Comparison of ENCODE assay signal across 15 mouse cellular contexts in the genomic region with DNA sequence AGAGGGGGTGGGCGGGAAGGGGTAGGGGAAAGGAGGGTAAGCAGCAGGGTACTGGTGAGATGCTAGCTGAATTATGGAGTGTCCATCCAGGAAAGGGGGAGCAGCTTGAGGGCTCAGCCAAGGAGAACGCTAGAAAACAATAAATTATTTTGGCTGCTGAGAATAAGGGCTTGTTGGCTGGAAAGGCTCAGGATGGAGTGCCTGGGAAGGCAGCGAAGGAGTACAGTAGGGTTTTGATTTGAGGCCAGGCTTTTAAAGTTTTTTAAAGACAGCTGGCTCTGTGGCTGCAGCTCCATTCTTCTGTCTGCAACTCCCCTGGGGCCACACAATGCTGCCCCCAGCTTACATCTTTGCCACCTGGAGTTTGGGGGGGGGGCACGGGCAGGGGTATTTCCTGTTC. TPM values are rescaled to one million over a fixed set of nuclear protein-coding genes. Genes with fewer than 3 reads are reported as not detected.
A peak's percentile ranks its signal among the peaks of the same experiment; 100 is the strongest.
DNase-seq lines count a peak whose midpoint lies in the region; ATAC-seq and TF ChIP-seq lines count a peak whose summit lies in the region.
"Had no signal": no experiment of that assay in that cellular context is flagged by ENCODE, and none has a peak within 500 bp of the region (broad histone marks: within the 10 kb centered on the region; RNA-seq: fewer than 3 reads in every experiment).

No protein-coding gene starts in this region.

- no peak for ATAC-seq in hindbrain, embryonic 15.5 days (ENCODE audit: low FRiP score, low read depth)
- no peak for ATAC-seq in hindbrain, embryonic 12.5 days (ENCODE audit: low FRiP score)
- ATAC-seq in stomach, embryonic 15.5 days (ENCODE audit: insufficient read depth, low FRiP score, low read depth), result peak; percentile 39; the same call in 1 of the 2 replicates
- no peak for ATAC-seq in stomach, postnatal 0 days (ENCODE audit: low FRiP score, low TSS enrichment)
- peak; percentile 47; the same call in 1 of the 2 replicates for ATAC-seq in limb, embryonic 14.5 days (ENCODE audit: low FRiP score, low read depth)

- 38% methylated on average over 4 of the region's 4 CpGs for WGBS in hindbrain, embryonic 15.5 days
- WGBS in hindbrain, embryonic 12.5 days, result 46% methylated on average over 4 of the region's 4 CpGs
- 21% methylated on average over 4 of the region's 4 CpGs for WGBS in stomach, embryonic 15.5 days
- 24% methylated on average over 4 of the region's 4 CpGs for WGBS in stomach, postnatal 0 days
- WGBS in limb, embryonic 14.5 days, result 21% methylated on average over 4 of the region's 4 CpGs

- no peaks in the 10 kb centered on the region for H3K9me3 ChIP-seq in hindbrain, embryonic 15.5 days
- H3K9me3 ChIP-seq in hindbrain, embryonic 12.5 days (replicated peaks), result no peaks in the 10 kb centered on the region
- H3K9me3 ChIP-seq in stomach, embryonic 15.5 days, result no peaks in the 10 kb centered on the region
- no peaks in the 10 kb centered on the region for H3K9me3 ChIP-seq in stomach, postnatal 0 days (ENCODE audit: control insufficient read depth, low read length)
- no peaks in the 10 kb centered on the region for H3K9me3 ChIP-seq in limb, embryonic 14.5 days (ENCODE audit: control insufficient read depth, low read length)

- no peak for TF ChIP-seq POLR2A in limb, embryonic 14.5 days (IDR thresholded peaks at IDR 0.05; ENCODE audit: borderline replicate concordance, extremely low read depth, insufficient read depth, insufficient read length)

- H3K9ac ChIP-seq in hindbrain, embryonic 15.5 days, result no peak overlapping the region
- H3K9ac ChIP-seq in hindbrain, embryonic 12.5 days, result no peak overlapping the region
- no peak overlapping the region for H3K9ac ChIP-seq in stomach, embryonic 15.5 days
- H3K9ac ChIP-seq in stomach, postnatal 0 days (ENCODE audit: low read length), result no peak overlapping the region
- H3K9ac ChIP-seq in limb, embryonic 14.5 days (ENCODE audit: low read depth, low read length, severe bottlenecking), result no peak overlapping the region
- H3K9ac ChIP-seq: liver, embryonic 14.5 days had no signal

- peaks cover 15% of the 10 kb centered on the region for H3K4me1 ChIP-seq in hindbrain, embryonic 15.5 days (replicated peaks)
- peaks cover 13% of the 10 kb centered on the region for H3K4me1 ChIP-seq in hindbrain, embryonic 12.5 days
- H3K4me1 ChIP-seq in stomach, embryonic 15.5 days, result no peaks in the 10 kb centered on the region
- no peaks in the 10 kb centered on the region for H3K4me1 ChIP-seq in stomach, postnatal 0 days (replicated peaks; ENCODE audit: control insufficient read depth, insufficient read depth)
- H3K4me1 ChIP-seq in limb, embryonic 14.5 days (ENCODE audit: control insufficient read depth, insufficient read depth, low read length), result peaks cover 5% of the 10 kb centered on the region; the same call in 1 of the 2 replicates

- no peak for TF ChIP-seq EP300 in stomach, postnatal 0 days (optimal IDR thresholded peaks at IDR 0.05)

- no peak for TF ChIP-seq CTCF in stomach, postnatal 0 days (IDR thresholded peaks at IDR 0.05; ENCODE audit: low read depth)

- no peak overlapping the region for H3K27ac ChIP-seq in hindbrain, embryonic 15.5 days (replicated peaks)
- no peak overlapping the region for H3K27ac ChIP-seq in hindbrain, embryonic 12.5 days
- H3K27ac ChIP-seq in stomach, embryonic 15.5 days, result no peak overlapping the region
- H3K27ac ChIP-seq in stomach, postnatal 0 days (replicated peaks), result no peak overlapping the region
- no peak overlapping the region for H3K27ac ChIP-seq in limb, embryonic 14.5 days (replicated peaks; ENCODE audit: low read depth, low read length)
- H3K27ac ChIP-seq: gastrocnemius, adult 2 months; heart, adult 2 months; liver, embryonic 14.5 days had no signal

- H3K27me3 ChIP-seq in hindbrain, embryonic 15.5 days, result no peaks in the 10 kb centered on the region
- H3K27me3 ChIP-seq in hindbrain, embryonic 12.5 days, result no peaks in the 10 kb centered on the region; the same call in 1 of the 2 replicates
- no peaks in the 10 kb centered on the region for H3K27me3 ChIP-seq in stomach, embryonic 15.5 days (replicated peaks)
- no peaks in the 10 kb centered on the region for H3K27me3 ChIP-seq in stomach, postnatal 0 days (ENCODE audit: control insufficient read depth, insufficient read depth, low read length)
- H3K27me3 ChIP-seq in limb, embryonic 14.5 days (ENCODE audit: control insufficient read depth, insufficient read depth, low read length), result no peaks in the 10 kb centered on the region

- no peaks in the 10 kb centered on the region for H3K36me3 ChIP-seq in hindbrain, embryonic 15.5 days
- no peaks in the 10 kb centered on the region for H3K36me3 ChIP-seq in hindbrain, embryonic 12.5 days
- no peaks in the 10 kb centered on the region for H3K36me3 ChIP-seq in stomach, embryonic 15.5 days
- no peaks in the 10 kb centered on the region for H3K36me3 ChIP-seq in stomach, postnatal 0 days (ENCODE audit: control insufficient read depth, insufficient read depth, low read length)
- H3K36me3 ChIP-seq in limb, embryonic 14.5 days (ENCODE audit: control insufficient read depth, insufficient read depth, low read length), result no peaks in the 10 kb centered on the region

- H3K4me2 ChIP-seq in hindbrain, embryonic 15.5 days, result peak overlapping the region; percentile 29
- H3K4me2 ChIP-seq in hindbrain, embryonic 12.5 days (replicated peaks), result no peak overlapping the region
- H3K4me2 ChIP-seq in stomach, embryonic 15.5 days, result peak overlapping the region; percentile 3; the same call in 1 of the 2 replicates
- no peak overlapping the region for H3K4me2 ChIP-seq in stomach, postnatal 0 days (replicated peaks; ENCODE audit: low read depth)
- H3K4me2 ChIP-seq in limb, embryonic 14.5 days (replicated peaks; ENCODE audit: low read depth, low read length, severe bottlenecking), result 0 out of 2 replicates have a peak overlapping the region, but pooled peaks have one; percentile 14

- no peak for DNase-seq in stomach, postnatal 0 days (ENCODE audit: low spot score)
- DNase-seq in limb, embryonic 14.5 days (ENCODE audit: low spot score), result peak; percentile 71
- DNase-seq in adrenal gland, postnatal 10 days, result no peak
- no peak for DNase-seq in right cerebral cortex, postnatal 36 days (ENCODE audit: low spot score in 2 of 2)
- DNase-seq in left cerebral cortex, adult 8-10 months (ENCODE audit: low spot score in 2 of 2), result no peak
- DNase-seq: gastrocnemius, adult 2 months; heart, adult 2 months; heart, postnatal 10 days; kidney, postnatal 25 days; layer of hippocampus, postnatal 36 days had no signal

- no peak overlapping the region for H3K4me3 ChIP-seq in hindbrain, embryonic 15.5 days
- H3K4me3 ChIP-seq in hindbrain, embryonic 12.5 days, result no peak overlapping the region
- H3K4me3 ChIP-seq in stomach, embryonic 15.5 days (replicated peaks), result no peak overlapping the region
- H3K4me3 ChIP-seq in stomach, postnatal 0 days (ENCODE audit: low read depth, low read length), result no peak overlapping the region
- H3K4me3 ChIP-seq in limb, embryonic 14.5 days (replicated peaks; ENCODE audit: low read length), result no peak overlapping the region
- H3K4me3 ChIP-seq: gastrocnemius, adult 2 months; heart, adult 2 months had no signal

RNA-seq across cellular contexts. Expression of gene Sdk1, which starts 44.0 kb away (rescaled TPM):
- polyA plus RNA-seq in hindbrain, embryonic 15.5 days (2015; fragmentation: Nextera tagmentation; extraction: Ambion mirVana), result 2.3 and 2.5 TPM in 2 replicates
- 3.2 and 3.5 TPM in 2 replicates for polyA plus RNA-seq in hindbrain, embryonic 12.5 days (2016; fragmentation: Nextera tagmentation; extraction: Ambion mirVana)
- polyA plus RNA-seq in stomach, embryonic 15.5 days (2015; fragmentation: Nextera tagmentation; extraction: Ambion mirVana), result 3.6 TPM in 2 replicates
- polyA plus RNA-seq in stomach, postnatal 0 days (2015; fragmentation: Nextera tagmentation; extraction: Ambion mirVana), result 1.1 and 1.3 TPM in 2 replicates
- polyA plus RNA-seq in limb, embryonic 14.5 days (2012; rRNA removed), result 7.2 and 8.3 TPM in 2 replicates
- polyA plus RNA-seq in limb, embryonic 14.5 days (2014; fragmentation: Nextera tagmentation; extraction: Ambion mirVana), result 2.8 and 3.6 TPM in 2 replicates
- total RNA-seq in adrenal gland, postnatal 10 days (2021), result 10 to 100 TPM in 1 of 2 experiments, 1 to 10 TPM in 1; 8.5 to 14.0 TPM
- total RNA-seq in left cerebral cortex, adult 8-10 months (2022), result 10 to 100 TPM in 3 of 4 experiments, 1 to 10 TPM in 1; 8.6 to 11.7 (median 10.4) TPM
- total RNA-seq: MEL had no signal

Comparison
In these comparisons a context has a peak if more than half of its experiments do, and no peak if none do; other contexts are left out.
1. ATAC-seq: peak in stomach, embryonic 15.5 days (single experiment) and limb, embryonic 14.5 days (single experiment); none in hindbrain, embryonic 15.5 days (single experiment), hindbrain, embryonic 12.5 days (single experiment) and stomach, postnatal 0 days (single experiment).
2. H3K4me2 ChIP-seq: peak in hindbrain, embryonic 15.5 days (single experiment), stomach, embryonic 15.5 days (single experiment) and limb, embryonic 14.5 days (single experiment); none in hindbrain, embryonic 12.5 days (single experiment) and stomach, postnatal 0 days (single experiment).